Mouse (Mus musculus): ENCODE measurements around the gene Slc39a2. TPM values are rescaled to one million over a fixed set of nuclear protein-coding genes. Genes with fewer than 3 reads are reported as not detected.

Gene Slc39a2
- 0.29 TPM for polyA plus RNA-seq (2014; fragmentation: Illumina TruSeq; extraction: RNeasy Lipid Tissue Mini Kit (QIAGEN cat#74804); ENCODE audit: low read depth, low replicate concordance)

GRCm38 (mm10) chr14:51892191-51892939 is at the start of gene Slc39a2:
Gene Slc39a2, plus strand, starts transcription at chr14:51892889.

GRCm38 (mm10) chr14:51853399-51853798 is 39.3 kb upstream of the Slc39a2 start, which contains the start of gene Ear6:
Gene Ear6, plus strand, starts transcription at chr14:51853699.

GRCm38 (mm10) chr14:51884598-51885331 is 7.9 kb upstream of the Slc39a2 start, which contains the start of gene Mettl17:
Gene Mettl17, plus strand, starts transcription at chr14:51884842.

GRCm38 (mm10) chr14:51913960-51914762 is 21.5 kb downstream of the Slc39a2 start, which contains the start of gene Ndrg2:
Gene Ndrg2, minus strand, starts transcription at chr14:51914158.

GRCm38 (mm10) chr14:51918125-51918524 is 25.4 kb downstream of the Slc39a2 start, which contains the start of gene Tppp2:
Gene Tppp2, plus strand, starts transcription at chr14:51918425.

GRCm38 (mm10) chr14:51922571-51922865 is 29.8 kb downstream of the Slc39a2 start, which contains the start of gene Rnase13:
Gene Rnase13, minus strand, starts transcription at chr14:51922773.

Other genes starting within 250 kb of the Slc39a2 start
- not detected for gene Gm17079, start 197.4 kb upstream of the Slc39a2 start, polyA plus RNA-seq (2014; fragmentation: Illumina TruSeq; extraction: RNeasy Lipid Tissue Mini Kit (QIAGEN cat#74804); ENCODE audit: low read depth, low replicate concordance)
- gene Gm5800, start 175.7 kb upstream of the Slc39a2 start, polyA plus RNA-seq (2014; fragmentation: Illumina TruSeq; extraction: RNeasy Lipid Tissue Mini Kit (QIAGEN cat#74804); ENCODE audit: low read depth, low replicate concordance): not detected
- not detected for gene Ang4, start 119.3 kb upstream of the Slc39a2 start, polyA plus RNA-seq (2014; fragmentation: Illumina TruSeq; extraction: RNeasy Lipid Tissue Mini Kit (QIAGEN cat#74804); ENCODE audit: low read depth, low replicate concordance)
- not detected for gene AY358078, start 92.8 kb upstream of the Slc39a2 start, polyA plus RNA-seq (2014; fragmentation: Illumina TruSeq; extraction: RNeasy Lipid Tissue Mini Kit (QIAGEN cat#74804); ENCODE audit: low read depth, low replicate concordance)
- not detected for gene Ear6, start 39.2 kb upstream of the Slc39a2 start, polyA plus RNA-seq (2014; fragmentation: Illumina TruSeq; extraction: RNeasy Lipid Tissue Mini Kit (QIAGEN cat#74804); ENCODE audit: low read depth, low replicate concordance)
- 4.0 TPM for gene Mettl17, start 8.0 kb upstream of the Slc39a2 start, polyA plus RNA-seq (2014; fragmentation: Illumina TruSeq; extraction: RNeasy Lipid Tissue Mini Kit (QIAGEN cat#74804); ENCODE audit: low read depth, low replicate concordance)
- gene Ndrg2, start 21.3 kb downstream of the Slc39a2 start, polyA plus RNA-seq (2014; fragmentation: Illumina TruSeq; extraction: RNeasy Lipid Tissue Mini Kit (QIAGEN cat#74804); ENCODE audit: low read depth, low replicate concordance): 697 TPM
- gene Tppp2, start 25.5 kb downstream of the Slc39a2 start, polyA plus RNA-seq (2014; fragmentation: Illumina TruSeq; extraction: RNeasy Lipid Tissue Mini Kit (QIAGEN cat#74804); ENCODE audit: low read depth, low replicate concordance): not detected
- gene Rnase13, start 29.9 kb downstream of the Slc39a2 start, polyA plus RNA-seq (2014; fragmentation: Illumina TruSeq; extraction: RNeasy Lipid Tissue Mini Kit (QIAGEN cat#74804); ENCODE audit: low read depth, low replicate concordance): not detected
- 13.4 TPM for gene Arhgef40, start 91.8 kb downstream of the Slc39a2 start, polyA plus RNA-seq (2014; fragmentation: Illumina TruSeq; extraction: RNeasy Lipid Tissue Mini Kit (QIAGEN cat#74804); ENCODE audit: low read depth, low replicate concordance)
- not detected for gene Tmem253, start 122.8 kb downstream of the Slc39a2 start, polyA plus RNA-seq (2014; fragmentation: Illumina TruSeq; extraction: RNeasy Lipid Tissue Mini Kit (QIAGEN cat#74804); ENCODE audit: low read depth, low replicate concordance)
- gene Zfp219, start 127.8 kb downstream of the Slc39a2 start, polyA plus RNA-seq (2014; fragmentation: Illumina TruSeq; extraction: RNeasy Lipid Tissue Mini Kit (QIAGEN cat#74804); ENCODE audit: low read depth, low replicate concordance): 0.70 TPM
- gene Olfr221, start 149.6 kb downstream of the Slc39a2 start, polyA plus RNA-seq (2014; fragmentation: Illumina TruSeq; extraction: RNeasy Lipid Tissue Mini Kit (QIAGEN cat#74804); ENCODE audit: low read depth, low replicate concordance): not detected
- 361 TPM for gene Hnrnpc, start 211.1 kb downstream of the Slc39a2 start, polyA plus RNA-seq (2014; fragmentation: Illumina TruSeq; extraction: RNeasy Lipid Tissue Mini Kit (QIAGEN cat#74804); ENCODE audit: low read depth, low replicate concordance)
- 0.87 TPM for gene Rpgrip1, start 217.8 kb downstream of the Slc39a2 start, polyA plus RNA-seq (2014; fragmentation: Illumina TruSeq; extraction: RNeasy Lipid Tissue Mini Kit (QIAGEN cat#74804); ENCODE audit: low read depth, low replicate concordance)

Measured in adrenal gland, adult 10 weeks (tissue).